Mouse (Mus musculus) limb, embryonic 10.5 days (tissue): Measurements from ENCODE around the gene Prkce. TPM values are rescaled to one million over a fixed set of nuclear protein-coding genes. Genes with fewer than 3 reads are reported as not detected.
A peak's percentile ranks its signal among the peaks of the same experiment; 100 is the strongest.

Experiments
- DNase-seq: peaks from one replicate; pipeline ENCODE4 v3.0.0-alpha.2; 2017; ENCODE audit warnings: low spot score
- H3K27ac ChIP-seq: fragments of 300-500 bp; sonication (generic); 2 replicates; pipeline ENCODE4 v1.5.1; 2016; ENCODE audit warnings: mild to moderate bottlenecking
- H3K27me3 ChIP-seq: fragments of 300-500 bp; sonication (generic); 2 replicates; pipeline ENCODE4 v1.6.1; 2016; ENCODE audit warnings: low read depth, mild to moderate bottlenecking; ENCODE audit not compliant: poor library complexity, severe bottlenecking
- H3K36me3 ChIP-seq: fragments of 300-500 bp; sonication (generic); 2 replicates; pipeline ENCODE4 v1.6.1; 2016; ENCODE audit warnings: mild to moderate bottlenecking, moderate library complexity
- H3K4me1 ChIP-seq: fragments of 300-500 bp; sonication (generic); 2 replicates; pipeline ENCODE4 v1.6.1; 2016
- H3K4me3 ChIP-seq: fragments of 300-500 bp; sonication (generic); 2 replicates; pipeline ENCODE4 v1.5.1; 2016; ENCODE audit warnings: mild to moderate bottlenecking, moderate library complexity
- H3K9me3 ChIP-seq: fragments of 300-500 bp; sonication (generic); replicated peaks from 2 replicates; pipeline ENCODE4 v1.6.1; 2016; ENCODE audit warnings: mild to moderate bottlenecking
- WGBS: fragments of 180-500 bp; shearing (Covaris S2); methylation state at CpG from one replicate; pipeline ENCODE4 v1.1.7; 2016; 5-methylcytosine and 5-hydroxymethylcytosine counted together
- polyA plus RNA-seq: library from polyadenylated mRNA; unstranded; fragments of >200 nt; fragmentation: Nextera tagmentation; extraction: Ambion mirVana; gene quantifications from 2 replicates; pipeline ENCODE4 v1.2.1, GENCODE M21; 2016

Prkce gene
- polyA plus RNA-seq, 1 experiment from 2014 or later = 4.9 TPM

GRCm38 (mm10) chr17:86366919-86367318, 199.3 kb downstream of the Prkce start:
- no peak overlapping the region for H3K27ac ChIP-seq
- peaks cover 65% of the 10 kb centered on the region for H3K4me1 ChIP-seq
- no peak for DNase-seq
- no peaks in the 10 kb centered on the region for H3K27me3 ChIP-seq
- H3K4me3 ChIP-seq = no peak overlapping the region
- no peaks in the 10 kb centered on the region for H3K9me3 ChIP-seq
- 93% methylated on average over 10 of the region's 10 CpGs for WGBS
- no peaks in the 10 kb centered on the region for H3K36me3 ChIP-seq

DNA sequence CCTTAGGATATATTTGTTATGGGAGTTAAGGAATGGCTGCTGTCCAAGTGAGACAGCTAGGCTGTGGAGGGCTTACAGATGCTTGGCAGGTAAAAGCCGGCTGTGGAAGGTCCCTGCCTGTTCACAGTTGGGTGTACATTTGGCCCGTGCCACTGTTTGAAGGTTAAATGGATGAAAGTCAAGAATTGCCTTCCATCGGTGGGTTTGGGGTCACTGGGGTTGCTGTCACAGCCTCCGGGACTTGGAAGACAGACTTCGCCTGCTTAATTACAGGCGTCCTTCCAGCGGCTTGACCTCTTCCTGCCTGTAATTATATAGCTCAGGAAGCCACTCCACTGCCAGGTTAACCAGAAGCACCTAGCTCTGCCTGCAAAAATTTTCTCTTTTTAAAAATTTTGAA, 200.1 kb downstream of the Prkce start:
- no peak overlapping the region for H3K4me3 ChIP-seq
- no peaks in the 10 kb centered on the region for H3K27me3 ChIP-seq
- H3K9me3 ChIP-seq = no peaks in the 10 kb centered on the region
- DNase-seq = peak; percentile 41
- no peaks in the 10 kb centered on the region for H3K36me3 ChIP-seq
- no peak overlapping the region for H3K27ac ChIP-seq
- H3K4me1 ChIP-seq = peaks cover 67% of the 10 kb centered on the region
- 6% methylated on average over 7 of the region's 7 CpGs for WGBS

GRCm38 (mm10) chr17:86370106-86370742, 202.6 kb downstream of the Prkce start:
- DNase-seq = no peak
- Histone ChIP-seq H3K4me1 (peaks cover 69% of the 10 kb centered on the region), H3K27ac (no peak overlapping the region), H3K27me3 (no peaks in the 10 kb centered on the region), H3K9me3 (no peaks in the 10 kb centered on the region), H3K4me3 (no peak overlapping the region), H3K36me3 (no peaks in the 10 kb centered on the region)
- WGBS = 63% methylated on average over 8 of the region's 8 CpGs

DNA sequence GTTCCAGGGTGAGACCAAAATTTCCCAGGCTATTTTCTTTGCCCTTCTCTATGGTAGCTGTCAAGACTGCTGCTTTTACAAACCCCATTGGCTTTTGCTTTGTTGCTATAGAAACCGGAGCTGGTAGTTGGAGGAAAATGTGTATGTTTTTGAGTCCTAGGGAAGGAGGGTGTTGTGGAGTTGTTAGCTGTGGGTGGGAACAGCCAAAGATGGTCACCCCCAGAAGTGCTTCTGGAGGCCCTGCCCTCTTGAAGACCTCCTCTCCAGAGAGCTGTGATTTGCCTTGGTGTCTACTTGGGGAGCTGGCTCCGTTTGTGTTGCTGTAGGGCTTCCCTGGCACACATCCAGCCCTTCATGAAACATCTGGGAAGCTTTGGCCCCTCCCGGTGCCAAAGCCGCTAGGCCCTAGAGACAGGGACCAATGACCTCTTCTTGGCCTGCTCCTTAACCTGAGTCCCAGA, 203.5 kb downstream of the Prkce start:
- Histone ChIP-seq H3K36me3 (no peaks in the 10 kb centered on the region), H3K4me1 (peaks cover 70% of the 10 kb centered on the region), H3K9me3 (no peaks in the 10 kb centered on the region), H3K27ac (peak overlapping the region; percentile 39), H3K27me3 (no peaks in the 10 kb centered on the region), H3K4me3 (no peak overlapping the region)
- no peak for DNase-seq
- WGBS = 75% methylated on average over 4 of the region's 4 CpGs

GRCm38 (mm10) chr17:86376389-86376788, 208.8 kb downstream of the Prkce start:
- Histone ChIP-seq H3K9me3 (no peaks in the 10 kb centered on the region), H3K27me3 (no peaks in the 10 kb centered on the region), H3K27ac (no peak overlapping the region), H3K36me3 (no peaks in the 10 kb centered on the region), H3K4me1 (peaks cover 83% of the 10 kb centered on the region), H3K4me3 (no peak overlapping the region)
- DNase-seq = no peak
- WGBS = 88% methylated on average over 6 of the region's 6 CpGs

- WGBS = 79% methylated on average over 9 of the region's 9 CpGs
- no peaks in the 10 kb centered on the region for H3K27me3 ChIP-seq
- no peak overlapping the region for H3K27ac ChIP-seq
- H3K36me3 ChIP-seq = no peaks in the 10 kb centered on the region
- H3K4me1 ChIP-seq = peaks cover 89% of the 10 kb centered on the region
- DNase-seq = no peak
- H3K4me3 ChIP-seq = no peak overlapping the region
- no peaks in the 10 kb centered on the region for H3K9me3 ChIP-seq
Observed at GRCm38 (mm10) chr17:86377863-86378262, 210.3 kb downstream of the Prkce start.

DNA sequence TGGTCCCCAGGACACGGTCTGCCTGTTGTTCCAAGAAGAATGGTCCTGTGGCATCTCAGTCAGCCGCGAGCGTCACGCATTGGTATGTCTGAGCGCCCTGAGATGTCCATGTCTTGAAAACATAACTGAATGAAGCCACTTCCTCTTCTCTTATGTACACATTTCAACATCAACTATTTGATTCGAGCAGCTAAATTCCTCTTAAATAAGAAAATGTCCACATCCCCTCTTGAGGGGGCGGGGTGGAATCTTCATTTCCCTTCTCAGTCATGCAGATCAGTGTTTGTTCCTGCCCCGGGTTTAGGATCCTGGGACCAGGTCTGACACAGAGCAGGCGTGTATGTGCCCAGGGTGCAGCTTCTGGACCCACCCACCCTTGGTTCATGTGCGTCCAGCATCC, 211.0 kb downstream of the Prkce start:
- no peak overlapping the region for H3K4me3 ChIP-seq
- no peak for DNase-seq
- peaks cover 89% of the 10 kb centered on the region for H3K4me1 ChIP-seq
- 89% methylated on average over 11 of the region's 11 CpGs for WGBS
- H3K27ac ChIP-seq = no peak overlapping the region; the same call in 1 of the 2 replicates
- H3K27me3 ChIP-seq = no peaks in the 10 kb centered on the region
- H3K36me3 ChIP-seq = no peaks in the 10 kb centered on the region
- H3K9me3 ChIP-seq = no peaks in the 10 kb centered on the region

DNA sequence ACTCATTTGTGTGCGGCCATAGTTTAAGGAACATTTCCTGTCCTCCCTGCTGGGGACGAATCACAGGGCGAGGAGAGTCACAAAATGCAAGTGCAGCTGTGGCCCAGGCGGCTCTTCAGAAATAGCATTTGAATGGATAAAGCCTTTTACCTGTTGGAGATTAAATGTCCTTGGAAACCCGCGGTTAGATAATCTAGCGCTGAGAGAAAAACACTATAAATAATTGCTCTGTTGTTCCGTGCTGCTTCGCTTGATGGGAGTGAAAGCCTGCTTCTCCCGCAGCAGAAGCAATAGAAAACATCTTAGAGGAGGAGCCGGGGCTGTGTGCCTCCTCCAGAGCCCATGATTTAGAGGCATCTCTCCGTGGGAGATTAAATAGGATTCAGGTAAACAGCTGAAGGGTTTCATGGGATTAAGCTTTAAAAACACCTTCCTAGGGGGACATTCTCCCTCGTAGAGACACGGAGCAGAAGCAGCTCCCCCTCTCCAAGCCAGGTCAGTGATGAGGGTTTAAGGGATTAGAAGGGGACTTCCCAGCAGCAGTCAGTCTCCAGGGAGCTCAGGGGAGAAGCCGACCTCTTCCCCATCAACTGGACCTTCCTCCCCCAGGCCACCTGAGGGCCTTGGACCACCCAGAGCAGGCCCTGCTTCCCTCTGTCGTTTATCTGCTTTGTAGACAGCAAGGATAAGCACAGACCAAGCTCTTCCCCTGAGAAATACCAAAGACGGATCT, 212.0 kb downstream of the Prkce start:
- peak overlapping the region; percentile 56 for H3K27ac ChIP-seq
- H3K27me3 ChIP-seq = no peaks in the 10 kb centered on the region
- H3K36me3 ChIP-seq = no peaks in the 10 kb centered on the region
- peak overlapping the region; percentile 3; the same call in 1 of the 2 replicates for H3K4me3 ChIP-seq
- no peak for DNase-seq
- WGBS = 9% methylated on average over 17 of the region's 17 CpGs
- H3K4me1 ChIP-seq = peaks cover 89% of the 10 kb centered on the region
- H3K9me3 ChIP-seq = no peaks in the 10 kb centered on the region

- no peak overlapping the region for H3K4me3 ChIP-seq
- WGBS = 86% methylated on average over 9 of the region's 9 CpGs
- no peak for DNase-seq
- peaks cover 89% of the 10 kb centered on the region for H3K4me1 ChIP-seq
- no peaks in the 10 kb centered on the region for H3K36me3 ChIP-seq
- no peaks in the 10 kb centered on the region for H3K27me3 ChIP-seq
- no peaks in the 10 kb centered on the region for H3K9me3 ChIP-seq
- no peak overlapping the region; the same call in 1 of the 2 replicates for H3K27ac ChIP-seq
Observed at GRCm38 (mm10) chr17:86381464-86381863, 213.9 kb downstream of the Prkce start.

GRCm38 (mm10) chr17:86382885-86383284, 215.3 kb downstream of the Prkce start:
- Histone ChIP-seq H3K27ac (peak overlapping the region; percentile 67; the same call in 1 of the 2 replicates), H3K4me3 (no peak overlapping the region), H3K27me3 (no peaks in the 10 kb centered on the region), H3K9me3 (no peaks in the 10 kb centered on the region), H3K4me1 (peaks cover 75% of the 10 kb centered on the region), H3K36me3 (no peaks in the 10 kb centered on the region)
- 7% methylated on average over 2 of the region's 2 CpGs for WGBS
- no peak for DNase-seq

GRCm38 (mm10) chr17:86383699-86384572, 216.4 kb downstream of the Prkce start:
- H3K27ac ChIP-seq = 0 out of 2 replicates have a peak overlapping the region, but pooled peaks have one; percentile 44
- H3K4me1 ChIP-seq = peaks cover 64% of the 10 kb centered on the region
- DNase-seq = no peak
- no peaks in the 10 kb centered on the region for H3K36me3 ChIP-seq
- no peaks in the 10 kb centered on the region for H3K27me3 ChIP-seq
- no peak overlapping the region for H3K4me3 ChIP-seq
- H3K9me3 ChIP-seq = no peaks in the 10 kb centered on the region
- 67% methylated on average over 18 of the region's 18 CpGs for WGBS

- Histone ChIP-seq H3K9me3 (no peaks in the 10 kb centered on the region), H3K27ac (no peak overlapping the region), H3K4me1 (no peaks in the 10 kb centered on the region), H3K36me3 (no peaks in the 10 kb centered on the region), H3K4me3 (no peak overlapping the region), H3K27me3 (no peaks in the 10 kb centered on the region)
- DNase-seq = no peak
- 84% methylated on average over 5 of the region's 5 CpGs for WGBS
Observed at GRCm38 (mm10) chr17:86392475-86392874, 224.9 kb downstream of the Prkce start.
